Mouse (Mus musculus): ENCODE results near the gene Lipo4.
"Not testable (repeated sequence)": the region's sequence is repeated elsewhere in the genome, so short reads cannot be mapped to it uniquely, and the experiment has no call there.

Lipo4 gene

GRCm38 (mm10) chr19:33517680-33518079, at the start of gene Lipo4:
Gene Lipo4 (minus strand): TSS chr19:33517780.
- no peak for DNase-seq (ENCODE audit: low spot score in 2 of 2)

- not testable (repeated sequence) for DNase-seq (ENCODE audit: low spot score in 2 of 2)
These were observed 61.2 kb downstream of the Lipo4 start for GRCm38 (mm10) chr19:33456426-33456825.

- no peak for DNase-seq (ENCODE audit: low spot score in 2 of 2)
These were observed 63.9 kb downstream of the Lipo4 start for GRCm38 (mm10) chr19:33453725-33454124.

All from frontal cortex, postnatal 25 days (tissue).